Mouse (Mus musculus): ENCODE results near the gene Kcnd3.

The Kcnd3 gene

GRCm38 (mm10) chr3:105660530-105660929 lies 208.4 kb downstream of the Kcnd3 start:
- DNase-seq (ENCODE audit: low spot score in 2 of 2) = no peak

- DNase-seq (ENCODE audit: low spot score in 2 of 2) = no peak
These were observed 210.9 kb downstream of the Kcnd3 start for GRCm38 (mm10) chr3:105663043-105663442.

- no peak for DNase-seq (ENCODE audit: low spot score in 2 of 2)
These were observed 213.1 kb downstream of the Kcnd3 start for GRCm38 (mm10) chr3:105665105-105665765.

GRCm38 (mm10) chr3:105666996-105667523 lies 214.9 kb downstream of the Kcnd3 start:
- no peak for DNase-seq (ENCODE audit: low spot score in 2 of 2)

GRCm38 (mm10) chr3:105668161-105668560 lies 216.0 kb downstream of the Kcnd3 start:
- DNase-seq (ENCODE audit: low spot score in 2 of 2) = no peak

- DNase-seq (ENCODE audit: low spot score in 2 of 2) = no peak
These were observed 217.6 kb downstream of the Kcnd3 start for GRCm38 (mm10) chr3:105669776-105670175.

- no peak for DNase-seq (ENCODE audit: low spot score in 2 of 2)
These were observed 218.7 kb downstream of the Kcnd3 start for GRCm38 (mm10) chr3:105670801-105671200.

GRCm38 (mm10) chr3:105674595-105675218 lies 222.6 kb downstream of the Kcnd3 start:
- peak; percentile 46 to 79 for DNase-seq (ENCODE audit: low spot score in 2 of 2)

- DNase-seq (ENCODE audit: low spot score in 2 of 2) = no peak
These were observed 223.8 kb downstream of the Kcnd3 start for GRCm38 (mm10) chr3:105675932-105676331.

GRCm38 (mm10) chr3:105680346-105680745 lies 228.2 kb downstream of the Kcnd3 start:
- DNase-seq (ENCODE audit: low spot score in 2 of 2) = no peak

GRCm38 (mm10) chr3:105686394-105687323 lies 234.5 kb downstream of the Kcnd3 start:
- DNase-seq (ENCODE audit: low spot score in 2 of 2) = no peak

GRCm38 (mm10) chr3:105687324-105688060 lies 235.4 kb downstream of the Kcnd3 start, which contains the start of gene Ddx20:
Ddx20 (minus strand) TSS chr3:105687574.
- peak; percentile 94 to 95 for DNase-seq (ENCODE audit: low spot score in 2 of 2)

- no peak for DNase-seq (ENCODE audit: low spot score in 2 of 2)
These were observed 236.4 kb downstream of the Kcnd3 start for GRCm38 (mm10) chr3:105688536-105688935.

GRCm38 (mm10) chr3:105693327-105694080 lies 241.4 kb downstream of the Kcnd3 start:
- DNase-seq (ENCODE audit: low spot score in 2 of 2) = no peak

- no peak for DNase-seq (ENCODE audit: low spot score in 2 of 2)
These were observed 243.6 kb downstream of the Kcnd3 start for GRCm38 (mm10) chr3:105695476-105696386.

- no peak for DNase-seq (ENCODE audit: low spot score in 2 of 2)
These were observed 244.4 kb downstream of the Kcnd3 start for GRCm38 (mm10) chr3:105696387-105697147.

- DNase-seq (ENCODE audit: low spot score in 2 of 2) = no peak
These were observed 245.0 kb downstream of the Kcnd3 start for GRCm38 (mm10) chr3:105697148-105697441.

- no peak for DNase-seq (ENCODE audit: low spot score in 2 of 2)
These were observed 246.2 kb downstream of the Kcnd3 start for GRCm38 (mm10) chr3:105698311-105698710.
